Mouse (Mus musculus): ENCODE data around the gene Serpinb3b. TPM values are rescaled to one million over a fixed set of nuclear protein-coding genes. Genes with fewer than 3 reads are reported as not detected.
"Not testable (repeated sequence)": the region's sequence is repeated elsewhere in the genome, so short reads cannot be mapped to it uniquely, and the experiment has no call there.

The Serpinb3b gene
- not detected in 2 replicates for polyA plus RNA-seq (2016; fragmentation: Nextera tagmentation; extraction: Ambion mirVana)

- not testable (repeated sequence) for H3K36me3 ChIP-seq; H3K27me3 ChIP-seq (ENCODE audit: insufficient read depth, poor library complexity, severe bottlenecking); DNase-seq (ENCODE audit: low spot score); H3K4me3 ChIP-seq; H3K4me1 ChIP-seq (replicated peaks); H3K9me3 ChIP-seq; H3K27ac ChIP-seq
Measured at GRCm38 (mm10) chr1:107278261-107278660, at the start of gene Serpinb3b, which contains the start of gene Serpinb3c. TSS of gene Serpinb3b (minus strand) at chr1:107278361. TSS of gene Serpinb3c (minus strand) at chr1:107278371.

DNA sequence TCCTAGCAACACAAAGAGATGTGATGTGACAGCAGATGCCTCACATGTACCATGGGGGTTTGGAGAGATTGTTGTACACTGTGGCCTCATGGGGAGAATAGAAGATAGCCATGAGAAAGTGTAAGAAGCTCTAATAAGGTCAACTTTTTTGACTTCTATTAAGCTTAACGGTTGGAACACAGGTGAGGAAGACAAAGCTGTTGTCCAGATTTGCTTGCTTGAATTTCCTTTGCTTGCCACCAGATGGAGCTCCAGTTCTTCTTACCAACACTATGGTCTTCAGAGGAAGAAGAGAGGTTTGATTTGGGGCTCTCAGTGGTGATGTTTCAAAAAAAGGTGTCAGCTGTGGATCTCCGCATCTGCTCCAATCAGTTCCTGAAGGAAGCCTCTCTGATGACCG, 35.0 kb downstream of the Serpinb3b start:
- H3K4me3 ChIP-seq; H3K27ac ChIP-seq; H3K36me3 ChIP-seq; H3K9me3 ChIP-seq; DNase-seq (ENCODE audit: low spot score); H3K27me3 ChIP-seq (ENCODE audit: insufficient read depth, poor library complexity, severe bottlenecking); H3K4me1 ChIP-seq (replicated peaks): not testable (repeated sequence)
- WGBS, result 49% methylated on average over 3 of the region's 3 CpGs

- 89% methylated on average over 1 of the region's 1 CpGs for WGBS
- not testable (repeated sequence) for H3K4me1 ChIP-seq (replicated peaks); H3K9me3 ChIP-seq; H3K27ac ChIP-seq; H3K36me3 ChIP-seq; H3K4me3 ChIP-seq; DNase-seq (ENCODE audit: low spot score); H3K27me3 ChIP-seq (ENCODE audit: insufficient read depth, poor library complexity, severe bottlenecking)
Measured at GRCm38 (mm10) chr1:107217276-107217675, 60.9 kb downstream of the Serpinb3b start.

DNA sequence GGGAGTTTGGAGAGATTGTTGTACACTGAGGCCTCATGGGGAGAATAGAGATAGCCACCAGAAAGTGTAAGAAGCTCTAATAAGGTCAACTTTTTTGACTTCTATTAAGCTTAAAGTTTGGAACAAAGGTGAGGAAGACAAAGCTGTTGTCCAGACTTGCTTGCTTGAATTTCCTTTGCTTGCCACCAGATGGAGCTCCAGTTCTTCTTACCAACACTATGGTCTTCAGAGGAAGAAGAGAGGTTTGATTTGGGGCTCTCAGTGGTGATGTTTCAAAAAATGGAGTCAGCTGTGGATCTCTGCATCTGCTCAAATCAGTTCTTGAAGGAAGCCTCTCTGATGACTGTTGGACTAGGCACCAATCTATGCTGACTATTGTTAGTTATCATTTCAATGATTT, 150.7 kb downstream of the Serpinb3b start:
- H3K4me3 ChIP-seq; H3K27ac ChIP-seq; H3K27me3 ChIP-seq (ENCODE audit: insufficient read depth, poor library complexity, severe bottlenecking); H3K4me1 ChIP-seq (replicated peaks); DNase-seq (ENCODE audit: low spot score); H3K36me3 ChIP-seq; H3K9me3 ChIP-seq: not testable (repeated sequence)

Other genes with a start within 250 kb of the Serpinb3b start
- not detected in 2 replicates for gene Serpinb3a, start 226.1 kb downstream of the Serpinb3b start, polyA plus RNA-seq (2016; fragmentation: Nextera tagmentation; extraction: Ambion mirVana)
- not detected in 2 replicates for gene Serpinb3d, start 194.9 kb downstream of the Serpinb3b start, polyA plus RNA-seq (2016; fragmentation: Nextera tagmentation; extraction: Ambion mirVana)
- gene Serpinb3c, start within 50 bp of the Serpinb3b start, polyA plus RNA-seq (2016; fragmentation: Nextera tagmentation; extraction: Ambion mirVana), result not detected in 2 replicates
- gene Serpinb11, start 82.8 kb upstream of the Serpinb3b start, polyA plus RNA-seq (2016; fragmentation: Nextera tagmentation; extraction: Ambion mirVana), result not detected in 2 replicates
- 0.31 TPM in 1 of 2 replicates, not detected in the other for gene Serpinb7, start 121.3 kb upstream of the Serpinb3b start, polyA plus RNA-seq (2016; fragmentation: Nextera tagmentation; extraction: Ambion mirVana)
- gene Serpinb2, start 233.1 kb upstream of the Serpinb3b start, polyA plus RNA-seq (2016; fragmentation: Nextera tagmentation; extraction: Ambion mirVana), result 0.22 TPM in 1 of 2 replicates, not detected in the other

Measured in hindbrain, embryonic 10.5 days (tissue).